Mouse (Mus musculus): ENCODE data around the gene Fam107b.

Gene Fam107b

DNA sequence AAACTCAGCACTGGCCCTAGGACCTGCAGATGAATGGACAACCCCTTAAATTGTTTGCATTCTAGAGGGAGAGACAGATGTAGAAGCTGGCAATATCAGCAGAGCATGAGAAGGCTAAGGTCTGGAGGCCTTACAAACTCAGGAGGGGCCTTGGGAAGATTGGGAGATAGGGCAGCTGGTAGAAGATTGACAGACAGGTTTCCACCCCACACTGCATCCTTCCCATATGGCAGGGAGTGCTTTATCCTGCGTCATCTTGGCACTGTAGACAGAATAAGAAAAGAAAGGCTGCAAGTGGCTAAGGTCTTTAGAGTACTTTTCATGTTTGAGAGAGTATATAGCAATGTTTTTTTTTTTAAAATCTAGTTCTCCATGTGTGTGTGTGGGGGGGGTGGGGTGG lies 4.9 kb downstream of the Fam107b start:
- Histone ChIP-seq H3K36me3 (ENCODE audit: insufficient read depth, low read length) (no peaks in the 10 kb centered on the region), H3K9me3 (ENCODE audit: low read length) (no peaks in the 10 kb centered on the region), H3K4me1 (replicated peaks; ENCODE audit: low read depth, low read length) (no peaks in the 10 kb centered on the region), H3K4me3 (replicated peaks; ENCODE audit: low read length) (no peak overlapping the region), H3K27me3 (ENCODE audit: insufficient read depth, low read length) (no peaks in the 10 kb centered on the region)
- TF ChIP-seq NANOG (IDR thresholded peaks at IDR 0.05; ENCODE audit: borderline replicate concordance, low read length) (no peak), CTCF (conservative IDR thresholded peaks at IDR 0.05; ENCODE audit: low read length) (no peak), POU5F1 (IDR thresholded peaks at IDR 0.05; ENCODE audit: borderline replicate concordance, low read length) (no peak)

DNA sequence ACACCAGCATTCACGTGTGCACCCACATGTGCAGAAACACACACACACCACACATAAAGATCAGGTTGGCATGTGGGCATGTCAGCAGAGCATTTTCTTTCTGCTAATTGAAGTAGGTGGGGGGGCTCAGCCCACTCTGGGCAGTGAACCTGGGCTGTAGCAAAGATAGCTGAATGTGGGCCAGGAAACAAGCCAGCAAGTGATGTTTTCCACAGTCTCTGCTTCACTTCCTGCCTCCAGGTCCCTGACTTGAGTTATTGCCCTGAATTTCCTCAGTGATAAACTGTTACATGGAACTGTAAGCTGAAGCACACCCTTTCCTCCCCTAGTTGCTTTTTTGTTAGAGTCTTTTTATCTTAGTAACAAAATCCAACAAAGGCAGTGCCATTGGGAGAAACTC lies 6.1 kb downstream of the Fam107b start:
- Histone ChIP-seq H3K9me3 (ENCODE audit: low read length) (no peaks in the 10 kb centered on the region), H3K27me3 (ENCODE audit: insufficient read depth, low read length) (no peaks in the 10 kb centered on the region), H3K4me3 (replicated peaks; ENCODE audit: low read length) (no peak overlapping the region), H3K36me3 (ENCODE audit: insufficient read depth, low read length) (no peaks in the 10 kb centered on the region), H3K4me1 (replicated peaks; ENCODE audit: low read depth, low read length) (no peaks in the 10 kb centered on the region)
- no peak for TF ChIP-seq POU5F1 (IDR thresholded peaks at IDR 0.05; ENCODE audit: borderline replicate concordance, low read length)
- no peak for TF ChIP-seq CTCF (conservative IDR thresholded peaks at IDR 0.05; ENCODE audit: low read length)
- no peak for TF ChIP-seq NANOG (IDR thresholded peaks at IDR 0.05; ENCODE audit: borderline replicate concordance, low read length)

DNA sequence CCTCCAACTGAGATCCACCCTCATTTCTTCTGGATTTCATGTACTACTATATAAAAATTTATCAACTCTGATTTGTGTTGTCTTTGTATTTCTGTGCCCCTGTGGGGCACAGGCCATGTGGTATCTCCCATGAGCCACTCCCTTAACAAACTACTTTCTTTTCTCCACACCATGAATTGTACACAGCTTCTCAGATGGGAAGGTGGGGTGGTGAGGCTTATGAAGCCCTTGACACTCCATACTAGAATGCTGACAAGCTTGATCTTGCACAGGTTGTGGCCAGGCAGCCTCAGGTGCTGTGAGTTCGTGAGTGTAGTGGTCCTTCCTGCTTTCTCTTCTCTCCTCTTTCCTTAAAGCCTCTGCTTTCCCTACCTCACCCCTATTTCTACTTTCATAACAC lies 6.9 kb downstream of the Fam107b start:
- Histone ChIP-seq H3K36me3 (ENCODE audit: insufficient read depth, low read length) (no peaks in the 10 kb centered on the region), H3K27me3 (ENCODE audit: insufficient read depth, low read length) (no peaks in the 10 kb centered on the region), H3K4me1 (replicated peaks; ENCODE audit: low read depth, low read length) (no peaks in the 10 kb centered on the region), H3K4me3 (replicated peaks; ENCODE audit: low read length) (no peak overlapping the region), H3K9me3 (ENCODE audit: low read length) (no peaks in the 10 kb centered on the region)
- TF ChIP-seq NANOG (IDR thresholded peaks at IDR 0.05; ENCODE audit: borderline replicate concordance, low read length) (no peak), CTCF (conservative IDR thresholded peaks at IDR 0.05; ENCODE audit: low read length) (no peak), POU5F1 (IDR thresholded peaks at IDR 0.05; ENCODE audit: borderline replicate concordance, low read length) (no peak)

DNA sequence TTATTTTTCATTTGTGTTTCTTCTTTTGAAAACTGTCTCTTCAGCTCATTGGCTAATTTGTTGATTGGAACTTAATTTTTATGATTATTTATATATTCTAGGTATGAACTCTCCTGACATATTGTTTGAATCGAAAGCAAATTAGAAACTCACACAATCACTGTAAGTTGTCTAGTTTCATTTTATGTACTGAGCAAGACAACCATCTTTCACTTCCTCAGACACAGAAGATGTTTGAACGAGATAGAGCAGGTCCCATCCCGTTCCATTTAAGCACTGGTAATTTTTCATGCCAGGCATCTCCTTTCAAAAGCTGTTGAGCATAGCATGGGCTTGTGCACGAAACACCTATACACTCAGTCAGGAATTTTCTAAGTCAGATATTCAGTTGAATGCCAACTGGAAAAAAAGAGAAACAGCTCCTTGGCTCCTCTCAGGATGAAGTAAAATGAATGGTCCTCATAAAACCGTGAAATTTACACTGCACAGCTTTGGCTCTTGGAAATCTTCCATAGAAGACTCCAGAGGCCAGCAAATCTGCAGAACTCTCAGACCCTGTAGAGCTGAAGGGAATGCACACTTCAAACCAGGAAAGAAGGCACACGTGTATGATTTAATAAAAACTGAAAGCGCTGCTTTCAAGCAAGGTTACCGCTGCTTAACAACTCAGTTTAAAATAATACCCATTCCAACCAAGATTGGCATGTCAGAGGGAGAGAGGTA lies 8.1 kb downstream of the Fam107b start:
- no peak overlapping the region for H3K4me3 ChIP-seq (replicated peaks; ENCODE audit: low read length)
- no peaks in the 10 kb centered on the region for H3K27me3 ChIP-seq (ENCODE audit: insufficient read depth, low read length)
- no peaks in the 10 kb centered on the region for H3K4me1 ChIP-seq (replicated peaks; ENCODE audit: low read depth, low read length)
- no peaks in the 10 kb centered on the region for H3K36me3 ChIP-seq (ENCODE audit: insufficient read depth, low read length)
- TF ChIP-seq NANOG (IDR thresholded peaks at IDR 0.05; ENCODE audit: borderline replicate concordance, low read length) (no peak), CTCF (conservative IDR thresholded peaks at IDR 0.05; ENCODE audit: low read length) (no peak), POU5F1 (IDR thresholded peaks at IDR 0.05; ENCODE audit: borderline replicate concordance, low read length) (no peak)
- H3K9me3 ChIP-seq (ENCODE audit: low read length), result no peaks in the 10 kb centered on the region

DNA sequence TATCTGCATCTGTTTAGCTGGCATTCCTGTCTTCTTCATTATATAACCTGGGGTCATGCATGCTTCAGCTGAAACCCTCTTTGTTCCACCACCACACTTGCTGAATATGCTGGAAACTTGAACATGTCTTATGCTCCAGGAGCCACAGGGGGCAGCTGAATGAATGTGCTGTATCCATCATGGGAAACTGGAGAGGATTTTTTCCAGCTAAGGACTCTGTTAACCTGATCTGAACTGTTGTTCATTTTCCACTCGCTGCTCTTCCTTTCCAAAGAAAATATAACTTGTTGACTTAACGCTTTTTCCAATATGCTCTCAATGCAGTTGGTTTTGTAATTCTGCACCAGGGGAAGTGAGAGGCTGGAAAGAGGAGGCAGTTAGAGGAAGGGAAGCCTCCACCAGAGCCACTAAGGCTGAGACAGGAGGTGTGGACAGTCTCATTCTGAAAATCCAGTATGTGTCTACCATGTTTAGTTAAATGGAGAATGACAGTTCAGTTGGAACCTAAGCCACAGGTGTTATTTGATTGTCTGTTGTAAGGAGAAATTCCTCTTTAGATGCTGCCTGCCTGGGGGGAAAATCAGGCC lies 9.1 kb downstream of the Fam107b start:
- no peaks in the 10 kb centered on the region for H3K4me1 ChIP-seq (replicated peaks; ENCODE audit: low read depth, low read length)
- TF ChIP-seq POU5F1 (IDR thresholded peaks at IDR 0.05; ENCODE audit: borderline replicate concordance, low read length) (no peak), CTCF (conservative IDR thresholded peaks at IDR 0.05; ENCODE audit: low read length) (no peak), NANOG (IDR thresholded peaks at IDR 0.05; ENCODE audit: borderline replicate concordance, low read length) (no peak)
- no peaks in the 10 kb centered on the region for H3K27me3 ChIP-seq (ENCODE audit: insufficient read depth, low read length)
- no peak overlapping the region for H3K4me3 ChIP-seq (replicated peaks; ENCODE audit: low read length)
- H3K9me3 ChIP-seq (ENCODE audit: low read length), result no peaks in the 10 kb centered on the region
- H3K36me3 ChIP-seq (ENCODE audit: insufficient read depth, low read length), result no peaks in the 10 kb centered on the region

DNA sequence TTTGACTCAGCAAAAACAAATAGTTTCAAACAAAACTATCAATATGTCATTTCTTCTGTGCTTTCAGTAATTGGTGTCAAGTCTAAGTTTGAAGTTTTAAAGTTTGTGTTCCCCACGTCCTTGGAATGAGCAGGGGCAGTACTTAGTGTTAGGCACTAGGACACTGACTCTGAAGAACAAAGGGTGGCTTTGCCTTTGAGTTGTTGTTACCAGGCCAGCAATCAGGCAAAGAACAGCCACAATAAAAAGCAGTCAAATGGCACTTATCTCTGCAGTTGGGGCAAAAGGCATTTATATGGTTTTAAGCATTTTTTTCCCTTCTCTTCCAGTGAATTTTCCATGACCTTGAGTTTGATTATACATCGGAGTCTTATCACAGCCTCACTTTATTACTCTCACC lies 12.5 kb downstream of the Fam107b start:
- H3K4me3 ChIP-seq (replicated peaks; ENCODE audit: low read length), result no peak overlapping the region
- H3K36me3 ChIP-seq (ENCODE audit: insufficient read depth, low read length), result no peaks in the 10 kb centered on the region
- TF ChIP-seq CTCF (conservative IDR thresholded peaks at IDR 0.05; ENCODE audit: low read length), result no peak
- no peak for TF ChIP-seq NANOG (IDR thresholded peaks at IDR 0.05; ENCODE audit: borderline replicate concordance, low read length)
- TF ChIP-seq POU5F1 (IDR thresholded peaks at IDR 0.05; ENCODE audit: borderline replicate concordance, low read length), result no peak
- H3K4me1 ChIP-seq (replicated peaks; ENCODE audit: low read depth, low read length), result no peaks in the 10 kb centered on the region
- no peaks in the 10 kb centered on the region for H3K27me3 ChIP-seq (ENCODE audit: insufficient read depth, low read length)
- no peaks in the 10 kb centered on the region for H3K9me3 ChIP-seq (ENCODE audit: low read length)

DNA sequence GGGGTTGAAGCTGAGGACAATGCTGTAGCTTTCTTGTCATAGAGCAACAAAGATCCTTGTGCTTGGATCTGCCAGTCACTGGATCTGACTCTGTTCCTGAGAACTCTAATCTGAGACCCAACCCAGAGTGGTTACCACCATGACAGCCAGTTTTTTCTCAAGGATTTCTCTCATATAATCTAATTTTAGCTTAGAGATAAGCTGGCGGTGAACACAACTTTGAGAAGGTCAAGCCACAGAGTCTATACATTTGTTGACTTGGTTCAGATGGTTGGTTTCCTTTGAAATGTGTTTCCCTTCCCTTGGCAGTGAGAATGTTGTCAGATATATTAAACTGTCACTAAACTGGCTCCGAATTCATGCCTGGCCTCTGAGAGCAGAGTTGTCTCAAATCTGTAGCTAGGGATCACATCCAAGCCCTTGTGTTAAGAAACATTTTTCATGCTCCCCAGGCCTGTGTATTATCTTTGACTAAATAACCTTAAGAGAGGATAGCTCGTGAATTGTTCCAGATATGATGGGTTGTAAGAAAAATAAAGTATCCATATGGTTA lies 15.0 kb downstream of the Fam107b start:
- TF ChIP-seq CTCF (conservative IDR thresholded peaks at IDR 0.05; ENCODE audit: low read length) (no peak), NANOG (IDR thresholded peaks at IDR 0.05; ENCODE audit: borderline replicate concordance, low read length) (no peak), POU5F1 (IDR thresholded peaks at IDR 0.05; ENCODE audit: borderline replicate concordance, low read length) (no peak)
- Histone ChIP-seq H3K36me3 (ENCODE audit: insufficient read depth, low read length) (no peaks in the 10 kb centered on the region), H3K27me3 (ENCODE audit: insufficient read depth, low read length) (no peaks in the 10 kb centered on the region), H3K4me1 (replicated peaks; ENCODE audit: low read depth, low read length) (no peaks in the 10 kb centered on the region), H3K4me3 (replicated peaks; ENCODE audit: low read length) (no peak overlapping the region), H3K9me3 (ENCODE audit: low read length) (no peaks in the 10 kb centered on the region)

DNA sequence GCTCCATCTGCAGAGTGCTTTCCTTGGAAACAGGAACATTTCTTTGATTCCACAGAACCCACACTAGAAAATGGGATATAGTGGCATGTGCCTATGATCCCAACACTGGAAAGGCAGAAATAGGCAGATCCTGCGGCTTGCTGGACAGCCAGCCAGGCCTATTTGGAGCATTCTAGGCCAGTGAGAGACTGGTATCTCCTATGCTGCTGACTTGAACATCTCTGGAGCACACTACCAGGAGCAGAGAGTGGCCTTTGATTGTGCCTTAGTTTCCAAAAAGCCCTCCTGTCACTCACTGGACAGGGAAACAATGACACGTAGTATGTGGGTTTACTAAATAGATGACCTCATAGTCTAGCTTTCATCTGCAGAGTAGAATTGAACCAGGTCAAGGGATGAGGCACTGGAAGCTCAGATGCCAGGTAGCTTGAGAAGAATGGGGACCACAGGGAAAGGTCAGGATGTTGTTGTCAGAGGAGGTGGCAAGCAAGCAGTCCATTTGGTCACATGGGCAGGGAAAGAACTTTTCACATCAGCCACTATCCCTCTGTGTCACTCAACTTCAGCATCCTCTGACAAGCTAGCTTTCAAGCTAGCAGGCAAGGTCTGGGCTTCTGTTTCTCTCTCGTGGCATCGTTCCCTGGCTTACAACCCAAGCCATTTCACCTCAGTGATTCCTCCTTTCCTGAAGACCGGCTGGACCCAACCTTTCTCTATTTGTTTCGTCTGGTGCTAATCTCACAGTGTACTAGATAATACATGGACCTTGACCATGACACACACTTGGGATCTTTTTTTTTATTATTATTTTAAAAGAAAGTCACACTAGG lies 20.0 kb downstream of the Fam107b start:
- Histone ChIP-seq H3K9me3 (ENCODE audit: low read length) (no peaks in the 10 kb centered on the region; the same call in 1 of the 2 replicates), H3K4me3 (replicated peaks; ENCODE audit: low read length) (no peak overlapping the region)
- TF ChIP-seq POU5F1 (IDR thresholded peaks at IDR 0.05; ENCODE audit: borderline replicate concordance, low read length) (no peak), NANOG (IDR thresholded peaks at IDR 0.05; ENCODE audit: borderline replicate concordance, low read length) (no peak), CTCF (conservative IDR thresholded peaks at IDR 0.05; ENCODE audit: low read length) (no peak)

More for the DNA sequence above, 20.0 kb downstream of the Fam107b start:
- H3K27me3 ChIP-seq (ENCODE audit: insufficient read depth, low read length), result no peaks in the 10 kb centered on the region
- no peaks in the 10 kb centered on the region for H3K36me3 ChIP-seq (ENCODE audit: insufficient read depth, low read length)
- H3K4me1 ChIP-seq (replicated peaks; ENCODE audit: low read depth, low read length), result no peaks in the 10 kb centered on the region

All from E14TG2a.4 (cell line).